Mouse (Mus musculus) heart, postnatal 0 days (tissue): ENCODE measurements at regions not wholly inside any gene's neighbourhood (a gene's known extent, or its start where the extent isn't known, plus 50 kb on each side); places are given as distances from the start of the nearest gene placed in this dataset.

Experiments
- CTCF ChIP-seq: IDR thresholded peaks from 2 replicates; pipeline ENCODE4 v1.5.1; 2016; ENCODE audit warnings: antibody characterized with exemption, control low read depth, low read depth
- EP300 ChIP-seq: IDR thresholded peaks from 2 replicates; pipeline ENCODE4 v1.6.1; 2016; ENCODE audit warnings: antibody characterized with exemption, low read depth

- TF ChIP-seq CTCF, result no peak
- no peak for TF ChIP-seq EP300
These were observed 57.7 kb upstream of the Rgma start for GRCm38 (mm10) chr7:73317574-73317973.
